Mouse (Mus musculus) small intestine, adult 2 months (tissue): ENCODE measurements at regions not wholly inside any gene's neighbourhood (a gene's known extent, or its start where the extent isn't known, plus 50 kb on each side); places are given as distances from the start of the nearest gene placed in this dataset.

Experiments
- H3K27ac ChIP-seq: fragments of 200-500 bp; 2 replicates; pipeline ENCODE4 v1.5.1; 2012; ENCODE audit warnings: low read depth, low read length, control low read depth, inconsistent platforms; ENCODE audit not compliant: insufficient read depth
- H3K27me3 ChIP-seq: fragments of 200-500 bp; 2 replicates; pipeline ENCODE4 v1.6.1; 2012; ENCODE audit warnings: mild to moderate bottlenecking, moderate library complexity, low read length, inconsistent platforms; ENCODE audit not compliant: control insufficient read depth, insufficient read depth
- H3K36me3 ChIP-seq: fragments of 200-500 bp; 2 replicates; pipeline ENCODE4 v1.6.1; 2012; ENCODE audit warnings: mild to moderate bottlenecking, low read length, control low read depth, inconsistent platforms; ENCODE audit not compliant: control insufficient read depth, insufficient read depth
- H3K4me1 ChIP-seq: fragments of 200-500 bp; 2 replicates; pipeline ENCODE4 v1.6.1; 2012; ENCODE audit warnings: low read length, inconsistent platforms, mixed read lengths; ENCODE audit not compliant: control insufficient read depth, insufficient read depth, insufficient read length
- H3K4me3 ChIP-seq: fragments of 200-500 bp; 2 replicates; pipeline ENCODE4 v1.5.1; 2012; ENCODE audit warnings: low read depth, mild to moderate bottlenecking, control low read depth, inconsistent platforms, low read length, moderate library complexity
- CTCF ChIP-seq: fragments of 200-500 bp; IDR thresholded peaks from 2 replicates; pipeline ENCODE4 v1.5.1; 2012; ENCODE audit warnings: low read depth, mild to moderate bottlenecking, control low read depth, inconsistent platforms, low read length, moderate library complexity, mixed read lengths; ENCODE audit not compliant: insufficient replicate concordance, insufficient read length; ENCODE audit errors: extremely low read depth
- POLR2A ChIP-seq: fragments of 200-500 bp; IDR thresholded peaks from 2 replicates; pipeline ENCODE4 v1.6.1; 2012; ENCODE audit warnings: low read depth, mild to moderate bottlenecking, control low read depth, inconsistent platforms, low read length, moderate library complexity
- WGBS: fragments of 180-500 bp; shearing (Covaris S2); methylation state at CpG from one replicate; pipeline ENCODE4 v1.1.7; 2018; 5-methylcytosine and 5-hydroxymethylcytosine counted together

- WGBS = 25% methylated on average over 2 of the region's 2 CpGs
- H3K27ac ChIP-seq = no peak overlapping the region
- TF ChIP-seq POLR2A (no peak), CTCF (no peak)
- H3K36me3 ChIP-seq = no peaks in the 10 kb centered on the region
- H3K27me3 ChIP-seq = no peaks in the 10 kb centered on the region
- 0 out of 2 replicates have a peak, but pooled peaks cover 2% of the 10 kb centered on the region for H3K4me1 ChIP-seq
- H3K4me3 ChIP-seq = no peak overlapping the region
Measured at GRCm38 (mm10) chr10:17372905-17373304, 350.1 kb upstream of the Cited2 start.

GRCm38 (mm10) chr10:17374047-17374446 is 349.0 kb upstream of the Cited2 start:
- no peak overlapping the region for H3K27ac ChIP-seq
- no peaks in the 10 kb centered on the region for H3K36me3 ChIP-seq
- WGBS = 88% methylated on average over 2 of the region's 2 CpGs
- H3K27me3 ChIP-seq = no peaks in the 10 kb centered on the region
- H3K4me1 ChIP-seq = 0 out of 2 replicates have a peak, but pooled peaks cover 2% of the 10 kb centered on the region
- H3K4me3 ChIP-seq = no peak overlapping the region
- TF ChIP-seq CTCF (no peak), POLR2A (no peak)

- no peak overlapping the region for H3K4me3 ChIP-seq
- H3K27ac ChIP-seq = no peak overlapping the region
- no peaks in the 10 kb centered on the region for H3K4me1 ChIP-seq
- no peak for TF ChIP-seq POLR2A
- no peaks in the 10 kb centered on the region for H3K27me3 ChIP-seq
- H3K36me3 ChIP-seq = no peaks in the 10 kb centered on the region
- 88% methylated on average over 6 of the region's 6 CpGs for WGBS
Measured at GRCm38 (mm10) chr10:17382990-17383389, 340.0 kb upstream of the Cited2 start.

DNA sequence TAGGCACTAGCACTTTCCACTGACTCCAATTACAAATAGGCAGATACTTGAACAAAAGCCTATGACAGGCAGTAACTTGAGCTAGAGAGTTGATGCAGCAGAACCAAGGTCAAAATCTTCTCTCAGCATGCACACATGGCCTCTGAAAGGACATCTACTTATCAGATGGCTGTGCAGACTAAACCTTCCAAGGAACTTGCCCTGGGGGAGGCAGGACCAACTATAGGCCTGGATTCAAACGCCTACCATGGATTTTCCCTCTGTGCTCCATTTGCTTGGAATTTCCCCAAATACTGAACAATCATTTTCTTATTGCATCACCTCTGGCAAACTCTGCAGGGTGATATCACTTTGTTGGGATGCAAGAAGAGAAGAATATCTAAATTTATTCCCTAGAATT is 337.8 kb upstream of the Cited2 start:
- H3K4me3 ChIP-seq = no peak overlapping the region
- H3K4me1 ChIP-seq = no peaks in the 10 kb centered on the region
- 76% methylated on average over 1 of the region's 1 CpGs for WGBS
- H3K27ac ChIP-seq = no peak overlapping the region
- no peaks in the 10 kb centered on the region for H3K27me3 ChIP-seq
- TF ChIP-seq CTCF = no peak
- TF ChIP-seq POLR2A = no peak
- H3K36me3 ChIP-seq = no peaks in the 10 kb centered on the region

- Histone ChIP-seq H3K4me3 (no peak overlapping the region), H3K4me1 (no peaks in the 10 kb centered on the region), H3K27me3 (no peaks in the 10 kb centered on the region), H3K36me3 (no peaks in the 10 kb centered on the region), H3K27ac (no peak overlapping the region)
- TF ChIP-seq CTCF (no peak), POLR2A (no peak)
- 86% methylated on average over 4 of the region's 4 CpGs for WGBS
Measured at GRCm38 (mm10) chr10:17387296-17387695, 335.7 kb upstream of the Cited2 start.

GRCm38 (mm10) chr10:17395495-17396224 is 327.4 kb upstream of the Cited2 start:
- no peaks in the 10 kb centered on the region for H3K27me3 ChIP-seq
- no peaks in the 10 kb centered on the region for H3K36me3 ChIP-seq
- H3K4me3 ChIP-seq = no peak overlapping the region
- 93% methylated on average over 8 of the region's 8 CpGs for WGBS
- TF ChIP-seq POLR2A = no peak
- no peak for TF ChIP-seq CTCF
- H3K4me1 ChIP-seq = no peaks in the 10 kb centered on the region
- H3K27ac ChIP-seq = no peak overlapping the region

GRCm38 (mm10) chr10:17403899-17404298 is 319.1 kb upstream of the Cited2 start:
- TF ChIP-seq CTCF (no peak), POLR2A (no peak)
- Histone ChIP-seq H3K4me1 (no peaks in the 10 kb centered on the region), H3K27ac (no peak overlapping the region)

More at GRCm38 (mm10) chr10:17403899-17404298, 319.1 kb upstream of the Cited2 start:
- Histone ChIP-seq H3K4me3 (no peak overlapping the region), H3K36me3 (no peaks in the 10 kb centered on the region), H3K27me3 (no peaks in the 10 kb centered on the region)
